Mouse (Mus musculus) right cerebral cortex, postnatal 10 days (tissue): Measurements from ENCODE around the gene Dmrta2.

ENCODE experiments used
- DNase-seq, 2 experiments: peaks; one replicate each; pipeline ENCODE4 v3.0.0; 2021; ENCODE audit warnings: low spot score in 2 of 2

Dmrta2 gene

DNA sequence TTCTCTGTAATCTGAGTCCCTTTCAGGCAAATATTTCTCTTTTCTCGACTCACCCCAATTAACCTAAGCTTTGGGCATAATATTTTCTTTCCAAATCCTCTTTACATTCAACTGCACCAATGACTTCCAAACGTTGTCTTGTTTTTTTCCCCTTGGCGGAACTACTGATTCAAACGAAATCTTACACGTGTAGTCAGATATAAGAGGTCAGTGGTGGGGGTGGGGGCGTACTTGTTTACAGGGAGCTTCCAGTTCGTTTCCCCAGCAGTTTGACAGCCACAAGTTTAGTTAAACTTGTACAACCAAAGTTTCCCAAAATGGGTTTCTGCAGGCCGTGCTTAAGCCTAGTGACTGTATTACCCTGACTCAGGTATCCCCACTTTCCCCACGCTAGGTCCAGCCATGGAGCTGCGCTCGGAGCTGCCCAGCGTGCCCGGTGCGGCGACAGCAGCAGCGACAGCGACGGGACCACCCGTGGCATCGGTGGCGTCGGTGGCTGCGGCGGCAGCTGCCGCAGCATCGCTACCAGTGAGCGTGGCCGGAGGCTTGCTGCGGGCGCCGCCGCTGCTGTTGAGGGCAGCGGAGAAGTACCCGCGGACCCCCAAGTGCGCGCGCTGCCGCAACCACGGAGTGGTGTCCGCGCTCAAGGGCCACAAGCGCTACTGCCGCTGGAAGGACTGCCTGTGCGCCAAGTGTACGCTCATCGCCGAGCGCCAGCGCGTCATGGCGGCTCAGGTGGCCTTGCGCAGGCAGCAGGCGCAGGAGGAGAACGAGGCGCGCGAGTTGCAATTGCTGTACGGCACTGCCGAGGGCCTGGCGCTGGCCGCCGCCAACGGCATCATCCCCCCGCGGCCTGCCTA, 1.8 kb downstream of the Dmrta2 start:
- DNase-seq: peak in 1 of 2 experiments; percentile 38

DNA sequence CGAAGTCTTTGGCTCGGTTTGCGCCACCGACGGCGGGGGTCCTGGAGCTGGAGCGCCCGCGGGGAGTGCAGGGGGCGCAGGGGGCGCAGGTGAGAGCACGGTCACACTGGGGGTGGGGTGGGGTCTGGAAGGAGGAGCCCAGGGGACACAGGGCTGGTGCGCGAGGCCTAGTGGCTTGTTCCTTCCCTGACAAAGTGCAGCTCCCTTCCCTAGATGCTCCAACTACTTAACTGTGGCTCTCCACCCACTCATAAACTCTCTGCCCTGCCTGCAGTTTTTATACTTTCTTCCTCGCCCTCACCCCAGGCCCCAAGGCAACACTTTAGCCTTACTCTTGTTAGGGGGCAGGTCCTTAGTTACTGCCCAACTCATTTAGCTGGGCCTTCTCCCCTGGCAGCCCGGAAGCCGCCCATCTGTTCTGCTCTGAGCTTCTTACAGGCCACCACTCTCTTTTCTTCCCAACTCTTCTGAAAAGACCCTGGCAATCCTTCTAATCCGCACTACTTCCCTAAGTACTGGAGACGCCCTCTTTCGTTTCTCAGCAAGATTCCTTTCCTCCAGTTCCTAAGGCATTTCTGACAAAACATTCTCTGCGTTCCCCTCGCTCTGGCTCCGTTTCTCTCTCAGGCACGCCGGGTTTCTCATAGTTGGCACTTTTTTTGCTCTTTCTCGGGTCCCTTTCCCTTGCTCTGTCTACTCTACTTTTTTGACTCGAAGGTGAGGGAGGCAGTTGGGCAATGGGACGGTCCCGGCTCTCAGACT, 2.6 kb downstream of the Dmrta2 start:
- DNase-seq: no peak

DNA sequence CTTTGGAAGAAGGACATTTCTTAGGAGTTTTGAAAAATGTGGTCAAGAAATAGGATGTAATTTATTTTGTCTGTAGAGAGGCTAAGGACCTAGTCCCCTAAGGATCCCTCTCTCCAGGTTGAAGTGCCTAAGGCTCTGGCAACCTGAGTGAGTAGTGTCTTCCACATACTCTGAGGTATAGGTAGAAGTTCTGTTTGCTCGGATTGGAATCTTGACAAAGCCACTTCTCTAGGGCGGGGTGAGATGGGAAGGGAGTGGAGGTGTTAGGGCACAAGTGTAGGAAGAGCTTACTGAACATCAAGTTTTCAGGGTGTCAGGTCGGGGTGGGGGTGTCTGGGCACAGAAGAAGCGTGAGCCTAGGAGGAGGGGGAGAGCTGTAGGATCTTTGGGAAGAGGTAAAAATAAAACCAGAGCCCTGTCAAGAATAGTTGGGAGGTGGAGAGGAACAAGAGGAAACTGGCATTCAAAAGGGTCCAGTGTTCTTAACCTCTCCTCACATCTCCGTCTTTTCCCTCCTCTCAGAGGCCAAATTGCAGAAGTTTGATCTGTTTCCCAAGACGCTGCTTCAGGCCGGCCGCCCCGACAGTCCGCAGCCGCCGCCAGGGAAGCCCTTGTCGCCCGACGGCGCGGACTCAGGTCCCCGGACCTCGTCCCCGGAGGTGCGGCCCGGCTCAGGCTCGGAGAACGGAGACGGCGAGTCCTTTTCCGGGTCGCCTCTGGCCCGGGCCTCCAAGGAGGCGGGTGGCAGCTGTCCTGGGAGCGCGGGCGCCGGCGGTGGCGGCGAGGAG, 3.4 kb downstream of the Dmrta2 start:
- no peak for DNase-seq

DNA sequence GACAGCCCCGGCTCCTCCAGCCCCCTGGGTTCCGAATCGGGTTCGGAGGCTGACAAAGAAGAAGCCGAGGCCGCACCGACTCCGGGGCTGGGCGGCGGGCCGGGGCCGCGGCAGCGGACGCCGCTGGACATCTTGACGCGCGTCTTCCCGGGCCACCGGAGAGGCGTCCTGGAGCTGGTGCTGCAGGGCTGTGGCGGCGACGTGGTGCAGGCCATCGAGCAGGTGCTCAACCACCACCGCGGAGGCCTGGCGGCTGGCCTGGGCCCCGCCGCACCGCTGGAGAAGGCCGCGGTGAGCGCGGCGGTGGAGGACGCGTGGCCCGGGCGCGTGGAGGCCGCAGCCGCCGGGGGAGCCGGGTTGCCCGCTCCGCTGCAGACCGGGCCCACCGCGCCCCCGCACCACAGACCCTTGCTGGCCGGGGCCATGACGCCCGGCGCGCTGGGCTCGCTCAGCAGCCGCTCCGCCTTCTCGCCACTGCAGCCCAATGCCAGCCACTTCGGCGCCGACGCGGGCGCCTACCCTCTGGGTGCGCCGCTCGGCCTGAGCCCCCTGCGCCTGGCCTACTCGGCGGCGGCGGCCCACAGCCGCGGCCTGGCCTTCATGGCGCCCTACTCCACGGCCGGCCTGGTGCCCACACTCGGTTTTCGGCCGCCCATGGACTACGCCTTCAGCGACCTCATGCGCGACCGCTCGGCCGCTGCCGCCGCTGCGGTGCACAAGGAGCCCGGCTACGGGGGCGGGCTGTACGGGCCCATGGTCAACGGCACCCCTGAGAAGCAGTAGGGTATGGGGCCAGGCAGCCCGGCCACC, 4.2 kb downstream of the Dmrta2 start:
- DNase-seq: no peak

DNA sequence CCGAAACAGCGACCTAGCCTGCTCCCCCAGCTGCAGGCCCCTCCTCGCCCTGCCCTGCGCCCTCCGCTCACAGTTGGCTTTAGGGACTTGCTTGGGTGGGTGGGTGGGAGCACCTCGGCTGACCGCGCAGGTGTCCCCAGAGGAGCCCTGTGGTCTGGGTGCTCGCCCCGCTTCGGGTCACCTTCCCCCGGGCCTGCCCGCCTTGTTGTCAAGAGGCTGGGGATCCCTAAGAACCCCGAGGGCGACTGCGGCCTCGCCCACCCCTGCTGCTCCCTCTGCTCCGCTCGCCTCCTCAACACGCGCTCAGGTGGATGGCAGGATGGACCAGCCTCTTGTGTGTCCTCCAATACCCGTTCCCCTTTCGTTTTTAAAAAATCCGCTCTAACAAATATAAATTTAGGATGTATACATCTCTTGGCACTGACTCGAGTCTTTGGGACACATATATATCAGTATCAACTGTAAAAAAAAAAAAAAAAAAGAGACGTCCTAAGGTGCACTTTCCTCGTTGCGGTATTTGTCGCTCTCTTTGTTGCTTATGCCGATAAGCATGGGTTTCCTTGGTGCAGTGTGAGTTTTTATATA, 4.9 kb downstream of the Dmrta2 start:
- DNase-seq: no peak

DNA sequence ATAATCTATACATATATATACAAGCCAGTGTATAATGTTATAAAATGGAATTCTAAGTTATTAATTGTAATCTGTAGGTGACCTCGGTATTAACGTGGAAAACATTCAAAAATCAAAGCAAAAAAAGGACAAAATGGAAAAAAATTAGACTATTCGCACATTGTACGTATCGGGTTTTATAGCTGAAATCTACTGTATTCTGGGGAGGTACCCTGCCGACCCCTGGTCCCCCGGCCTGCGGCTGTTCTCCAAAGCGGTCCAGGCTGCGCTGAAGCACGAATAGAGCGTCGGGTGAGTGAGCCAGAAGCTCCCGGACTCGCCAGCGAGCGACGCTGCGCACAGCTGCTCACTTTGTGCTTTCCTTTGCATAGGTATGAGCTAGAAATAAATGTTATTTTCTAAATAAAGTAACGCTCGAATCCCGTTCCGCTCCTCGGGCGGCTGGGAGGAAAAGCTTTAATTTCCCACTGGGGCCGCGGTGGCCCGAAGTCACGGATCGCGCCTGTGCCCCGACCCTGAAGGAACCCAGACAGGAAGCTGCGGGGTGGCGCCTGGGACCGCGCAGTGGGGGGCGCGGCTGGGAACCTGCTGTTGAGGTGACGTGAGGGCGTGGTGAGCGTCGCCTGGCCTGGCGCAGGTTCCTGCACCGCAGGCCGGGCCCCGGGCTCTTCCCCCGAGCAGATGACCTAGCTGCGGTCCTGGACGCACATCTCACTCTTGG, 5.6 kb downstream of the Dmrta2 start:
- no peak for DNase-seq

DNA sequence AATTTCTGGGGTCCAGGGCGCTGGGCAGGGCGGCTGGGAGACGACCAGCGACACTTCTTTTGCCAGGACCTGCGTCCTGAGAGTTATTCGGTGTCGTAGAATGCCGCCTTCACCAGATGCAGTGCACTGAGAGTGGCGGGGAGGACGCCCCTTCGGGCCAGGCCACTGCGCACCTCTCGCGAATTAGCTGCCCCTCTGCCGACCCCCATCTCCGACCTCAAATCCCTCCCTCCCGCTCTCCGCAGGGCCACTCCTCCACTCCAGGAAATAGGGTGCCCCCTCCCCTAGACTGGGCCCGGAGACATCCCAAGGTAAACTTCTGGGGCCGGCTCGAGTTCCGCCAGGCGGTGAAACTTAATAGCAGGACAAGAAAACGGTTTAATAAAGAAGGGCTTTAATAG, 6.2 kb downstream of the Dmrta2 start:
- DNase-seq: no peak

DNA sequence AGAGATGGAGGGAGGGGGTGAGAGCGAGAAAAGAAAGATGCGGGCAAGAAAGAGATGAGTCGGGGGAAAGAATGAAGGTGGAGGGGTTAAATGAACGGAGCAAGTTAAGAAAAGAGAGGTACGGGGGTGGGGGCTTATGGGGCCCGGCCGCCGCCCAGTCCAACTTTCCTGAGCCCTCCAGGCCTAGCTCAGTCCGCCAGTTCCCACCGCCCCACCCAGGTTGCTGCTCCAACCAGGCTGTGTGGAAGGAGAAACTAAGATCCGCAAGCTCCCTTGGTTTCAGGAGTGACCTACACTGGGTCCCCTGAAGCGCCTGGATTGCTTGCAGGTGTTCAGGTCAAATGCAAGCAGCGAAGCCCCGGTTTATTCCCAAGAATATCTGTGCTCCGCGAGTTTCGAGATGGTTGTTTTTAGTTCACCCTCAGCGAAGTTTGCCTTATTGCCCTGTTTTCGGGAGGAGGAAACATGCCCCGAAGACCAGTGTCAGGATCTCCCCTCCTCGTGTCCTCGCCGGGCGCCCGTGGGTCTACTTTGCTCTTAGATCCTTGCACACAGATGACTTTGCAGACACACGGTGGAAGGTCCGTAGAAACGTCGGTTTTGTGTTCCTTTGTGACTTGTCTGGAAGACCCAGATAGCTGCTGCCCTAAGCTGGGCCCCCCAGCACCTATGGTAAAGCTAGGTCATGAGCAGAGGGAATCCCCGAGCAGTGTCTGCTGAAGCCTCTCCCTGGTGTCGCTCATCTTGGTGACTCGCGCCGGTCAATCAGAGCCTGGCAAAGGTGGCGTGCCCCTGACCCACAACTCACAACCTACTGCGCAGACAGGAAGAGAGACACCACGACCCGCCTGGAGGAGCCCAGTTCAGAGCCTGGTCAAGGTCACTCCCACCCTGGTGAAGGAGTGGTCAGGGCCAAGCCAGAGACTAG, 6.9 kb downstream of the Dmrta2 start:
- no peak for DNase-seq

DNA sequence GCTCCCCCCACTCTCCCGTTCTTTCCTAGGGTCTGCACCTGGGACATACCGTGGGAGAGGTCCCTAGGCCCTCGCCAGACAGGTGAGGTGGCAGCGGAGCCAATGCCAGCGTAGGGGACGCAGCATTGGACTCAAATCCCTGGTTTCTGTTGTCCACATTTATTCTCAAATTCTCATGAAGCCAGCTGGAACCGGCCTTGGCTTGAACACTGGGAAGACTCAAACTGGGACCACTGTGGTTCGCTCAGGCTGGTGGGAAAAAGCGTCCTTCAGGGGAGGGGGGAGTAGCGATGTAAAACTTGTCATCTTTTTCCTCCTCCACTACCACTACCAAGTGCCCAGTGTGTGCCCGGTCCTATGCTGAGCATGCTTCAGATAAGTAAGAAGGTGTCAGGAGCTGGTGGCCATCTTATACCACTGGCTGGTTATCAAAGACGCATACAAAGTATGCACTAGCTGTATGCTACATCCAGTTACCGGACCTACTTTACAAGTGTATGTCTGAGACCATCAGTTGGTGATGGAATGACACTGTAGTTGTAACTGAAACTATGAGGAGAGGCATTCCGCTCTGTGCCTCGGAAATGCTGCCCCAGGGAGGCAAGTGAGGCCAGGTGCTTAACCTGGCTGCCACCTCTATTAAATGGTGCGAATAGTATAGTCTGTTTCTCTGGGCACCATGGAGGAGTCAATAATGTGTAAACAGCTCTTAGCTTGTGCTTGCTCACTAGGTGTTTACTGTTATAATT, 7.7 kb downstream of the Dmrta2 start:
- no peak for DNase-seq

DNA sequence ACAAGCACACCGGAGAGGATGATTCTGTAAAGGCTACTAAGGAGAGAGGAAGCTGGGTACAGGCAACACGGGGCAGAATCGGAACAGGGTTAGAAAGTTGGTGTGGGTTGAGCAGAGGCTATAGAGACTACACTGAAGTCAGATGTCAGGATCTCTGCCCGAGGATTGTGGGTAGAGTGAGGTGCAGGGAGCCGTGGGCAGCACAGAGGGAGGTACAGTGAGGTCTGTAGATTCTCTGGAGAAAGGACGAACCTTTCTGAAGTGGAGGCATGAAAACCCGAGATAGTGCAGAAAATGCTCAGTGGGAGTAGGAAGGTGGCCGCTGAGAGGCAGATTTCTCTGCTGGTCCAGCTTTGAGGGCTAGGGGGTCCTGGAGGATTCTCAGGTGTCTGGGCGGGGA, 8.4 kb downstream of the Dmrta2 start:
- DNase-seq: no peak

DNA sequence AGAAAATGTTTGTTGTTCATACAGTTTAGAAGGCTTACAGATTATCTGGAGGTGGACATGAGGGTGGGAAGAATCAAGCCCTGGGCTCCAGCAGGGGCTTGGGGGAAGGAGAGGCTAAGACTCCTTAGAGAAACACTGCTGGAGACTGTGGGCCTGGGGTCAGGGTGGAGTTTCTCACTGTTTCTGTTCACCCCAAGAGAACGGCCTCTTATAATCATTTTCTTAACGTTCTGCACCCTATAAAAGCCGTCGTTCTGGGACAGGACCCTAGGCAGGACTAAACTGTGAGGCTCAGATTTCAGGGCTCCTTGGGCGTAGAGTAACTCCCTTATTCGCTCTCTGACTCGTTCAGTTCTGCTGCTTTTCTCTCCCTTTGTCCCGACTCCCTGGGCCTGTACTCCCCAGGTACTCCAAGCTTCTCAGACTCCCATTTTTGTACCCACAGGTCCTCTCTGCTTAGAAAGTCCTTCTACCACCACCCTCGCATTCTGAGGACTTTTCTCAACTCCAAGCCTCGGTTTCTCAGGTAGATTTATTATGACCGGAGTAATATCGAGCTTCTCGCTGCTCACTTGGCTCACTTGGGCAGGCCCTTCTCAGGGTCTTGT, 9.0 kb downstream of the Dmrta2 start:
- no peak for DNase-seq

DNA sequence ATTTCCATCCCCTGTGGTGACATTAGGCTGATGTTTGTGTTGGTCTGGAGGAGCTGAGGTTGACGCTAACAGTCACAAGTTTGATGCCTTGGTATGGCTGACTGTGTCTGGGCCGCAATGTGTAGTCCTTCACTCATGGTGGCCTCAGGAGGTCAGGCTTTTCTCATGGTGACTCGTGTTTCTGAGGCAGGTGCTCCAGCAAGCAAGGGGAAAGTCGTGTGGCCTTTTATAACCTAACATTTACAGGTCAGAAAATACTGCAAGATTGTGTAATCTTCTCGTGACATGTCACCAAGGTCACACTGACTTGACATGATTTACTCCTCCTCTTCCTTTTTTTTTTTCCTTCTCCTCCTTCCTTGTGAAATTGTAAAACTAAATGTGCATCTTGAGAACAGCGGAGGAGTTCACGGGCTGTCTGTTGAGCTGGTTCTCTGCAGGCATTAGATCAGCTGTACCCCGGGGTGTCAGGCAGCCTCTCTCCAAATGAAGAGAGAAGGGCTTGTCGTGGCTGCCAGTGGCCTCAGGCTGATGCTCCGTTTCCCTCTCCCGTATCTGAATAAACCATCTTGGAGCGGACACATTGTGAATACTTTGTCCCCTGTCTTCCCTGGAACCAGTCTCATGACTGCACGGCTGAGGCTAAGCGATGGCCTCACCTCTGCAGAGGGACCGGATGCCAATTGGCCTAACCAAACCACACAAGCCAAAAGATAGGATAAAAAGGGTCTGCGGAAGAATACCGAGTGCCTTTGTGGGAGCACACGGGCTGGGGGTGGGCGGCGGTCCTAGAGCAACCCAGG, 9.9 kb downstream of the Dmrta2 start:
- no peak for DNase-seq

DNA sequence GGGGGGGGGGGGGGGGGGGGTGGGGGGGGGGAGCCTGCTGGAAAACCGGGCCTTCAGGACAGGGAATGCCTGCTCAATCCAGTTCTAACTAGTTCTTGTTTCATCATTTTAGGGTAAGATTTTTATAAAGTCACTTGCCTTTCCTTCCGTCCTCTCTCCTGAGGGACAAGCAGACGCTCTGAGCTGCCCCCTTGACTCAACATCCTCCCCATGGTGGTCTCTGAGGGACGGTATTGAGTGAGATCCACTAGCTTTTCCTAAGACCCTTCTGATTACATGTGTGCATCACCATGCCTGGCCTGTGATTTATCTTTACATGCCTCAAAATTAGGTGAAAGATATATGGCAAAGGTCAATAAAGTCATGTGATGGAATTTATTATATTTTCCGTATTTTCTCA, 10.6 kb downstream of the Dmrta2 start:
- no peak for DNase-seq

DNA sequence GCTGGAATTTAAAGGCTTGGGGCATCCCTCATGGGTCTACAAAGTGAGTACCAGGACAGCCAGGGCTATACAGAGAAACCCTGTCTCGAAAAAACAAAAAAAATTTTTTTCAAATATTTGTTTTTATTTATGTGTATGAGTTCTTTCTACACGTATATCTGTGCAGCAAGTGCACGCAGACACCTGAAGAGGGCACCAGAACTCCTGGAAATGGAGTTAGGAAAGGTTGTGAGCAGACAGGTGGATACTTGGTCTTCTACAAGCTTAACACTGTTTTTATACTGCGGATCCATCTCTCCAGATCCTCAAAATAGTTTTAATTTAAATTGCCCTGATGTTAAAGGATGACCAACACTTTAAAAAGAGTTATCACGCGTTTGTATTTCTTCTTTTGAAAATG, 11.4 kb downstream of the Dmrta2 start:
- DNase-seq: no peak

DNA sequence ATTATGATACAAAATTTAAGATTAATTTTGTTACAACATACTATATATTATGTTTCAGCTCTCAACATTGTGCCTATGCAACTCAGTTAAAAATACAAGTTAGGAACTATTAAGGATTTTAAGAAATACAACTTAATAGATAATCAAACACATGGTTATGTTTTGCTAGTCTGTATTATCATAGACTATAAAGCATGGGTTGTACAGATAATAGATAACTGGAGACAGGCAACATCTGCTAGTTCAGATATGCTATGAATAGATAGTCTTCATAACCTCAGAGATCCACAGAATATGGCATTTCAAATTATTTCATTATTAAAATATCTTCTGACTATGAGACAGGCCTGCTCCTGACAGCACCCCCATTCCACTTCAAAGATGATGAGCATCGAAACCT, 28.2 kb downstream of the Dmrta2 start:
- DNase-seq: no peak

DNA sequence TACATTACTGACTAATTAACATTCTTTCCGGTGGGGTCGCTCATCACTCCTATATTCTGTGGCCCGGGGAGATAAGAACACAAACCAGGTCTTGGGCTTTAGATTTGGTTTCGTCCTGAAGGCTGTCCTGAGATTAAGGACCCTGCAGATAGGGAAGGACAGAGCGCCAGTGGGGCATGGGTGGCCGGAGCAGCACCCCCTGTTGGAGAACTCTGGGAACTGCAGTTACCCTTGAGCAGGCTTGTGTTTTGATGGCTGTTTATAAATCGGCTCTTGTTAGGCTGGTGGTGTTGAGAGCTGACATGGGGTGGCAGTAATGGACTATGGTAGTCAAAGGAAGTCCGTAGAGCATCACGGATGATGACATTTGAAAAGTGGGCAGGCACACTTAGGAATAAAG, 41.3 kb downstream of the Dmrta2 start:
- no peak for DNase-seq

DNA sequence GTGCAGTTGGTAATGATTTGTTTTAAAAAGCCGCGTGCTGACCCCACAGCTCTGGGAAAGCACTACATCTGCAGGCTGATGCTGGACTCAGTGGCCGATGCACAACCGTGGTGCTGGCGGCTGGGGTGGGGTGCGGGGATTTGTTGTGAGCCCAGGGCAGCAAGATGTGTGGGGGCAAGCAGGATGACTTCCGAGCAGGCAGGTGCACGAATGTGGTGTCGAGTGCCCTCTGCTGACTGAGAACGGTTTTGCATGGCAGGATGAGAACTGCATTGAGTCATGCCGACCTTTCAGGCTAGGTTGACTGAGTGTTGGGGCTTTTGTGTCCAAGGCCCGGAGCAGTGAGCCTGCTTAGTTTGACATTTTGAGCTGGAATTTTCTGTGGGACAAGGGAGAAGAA, 42.4 kb downstream of the Dmrta2 start:
- DNase-seq: peak; percentile 83 to 90
